Mouse (Mus musculus): ENCODE results near the gene Rexo5.

The Rexo5 gene

GRCm38 (mm10) chr7:119845541-119845940, 51.7 kb downstream of the Rexo5 start:
- no peak for DNase-seq (ENCODE audit: low spot score)

GRCm38 (mm10) chr7:119847396-119847795, 53.6 kb downstream of the Rexo5 start:
- no peak for DNase-seq (ENCODE audit: low spot score)

DNA sequence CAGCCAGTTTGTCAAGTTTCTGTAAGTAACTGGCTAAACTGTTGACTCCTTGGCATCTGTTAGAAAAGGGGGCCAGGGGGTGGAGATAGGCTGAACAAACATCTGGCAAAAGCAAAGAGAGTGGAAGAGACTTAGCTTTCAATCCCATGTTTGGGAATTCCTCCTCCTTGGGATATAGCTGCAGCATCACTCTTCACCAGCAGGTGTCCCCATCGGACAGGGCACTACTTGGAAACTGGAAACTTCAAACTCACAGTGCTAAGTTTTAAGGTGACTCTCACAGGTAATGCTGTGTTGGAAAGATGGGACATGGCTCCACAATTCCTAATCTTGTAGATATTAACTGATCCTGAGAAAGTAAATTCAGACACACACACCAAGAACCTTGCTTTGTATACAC, 55.3 kb downstream of the Rexo5 start:
- peak; percentile 60 for DNase-seq (ENCODE audit: low spot score)

GRCm38 (mm10) chr7:119850737-119851136, 56.9 kb downstream of the Rexo5 start:
- no peak for DNase-seq (ENCODE audit: low spot score)

DNA sequence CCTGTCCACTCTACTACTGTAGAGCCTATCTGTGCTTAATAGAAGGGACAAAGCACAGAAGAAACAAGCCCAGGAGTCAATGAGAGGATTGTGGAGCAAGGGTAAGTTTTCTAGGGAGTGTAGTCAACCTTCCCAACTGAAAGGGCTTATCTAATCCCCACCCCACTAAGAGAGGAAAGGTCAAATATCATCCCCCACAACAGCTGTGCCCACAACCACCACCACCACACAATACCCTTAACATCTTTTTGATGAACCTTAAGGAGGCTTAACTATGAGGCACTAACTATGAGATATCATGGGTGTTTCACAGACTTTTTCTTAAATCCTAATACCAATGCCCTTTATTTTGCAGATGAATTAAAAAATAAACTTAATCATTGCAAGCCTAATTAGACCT, 58.7 kb downstream of the Rexo5 start:
- DNase-seq (ENCODE audit: low spot score) = no peak

DNA sequence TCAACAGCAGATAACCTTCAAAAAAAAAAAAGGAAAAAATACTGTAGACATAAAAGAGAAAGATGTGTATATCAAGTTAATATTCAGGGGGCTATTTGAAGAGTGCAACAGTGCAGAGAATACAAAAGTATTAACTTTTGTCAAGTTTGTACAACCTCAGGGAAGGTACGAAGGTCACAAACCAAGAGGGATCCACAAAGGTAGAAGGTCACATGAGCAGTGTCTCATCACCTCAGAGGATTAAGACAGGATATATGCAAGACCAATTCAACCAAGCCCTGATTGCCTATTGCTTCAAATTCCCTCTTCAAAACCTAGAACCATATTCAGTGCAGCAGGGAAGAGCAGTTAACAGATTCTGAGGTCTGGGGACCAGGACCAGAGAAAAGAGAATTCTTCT, 59.4 kb downstream of the Rexo5 start:
- DNase-seq (ENCODE audit: low spot score) = no peak

DNA sequence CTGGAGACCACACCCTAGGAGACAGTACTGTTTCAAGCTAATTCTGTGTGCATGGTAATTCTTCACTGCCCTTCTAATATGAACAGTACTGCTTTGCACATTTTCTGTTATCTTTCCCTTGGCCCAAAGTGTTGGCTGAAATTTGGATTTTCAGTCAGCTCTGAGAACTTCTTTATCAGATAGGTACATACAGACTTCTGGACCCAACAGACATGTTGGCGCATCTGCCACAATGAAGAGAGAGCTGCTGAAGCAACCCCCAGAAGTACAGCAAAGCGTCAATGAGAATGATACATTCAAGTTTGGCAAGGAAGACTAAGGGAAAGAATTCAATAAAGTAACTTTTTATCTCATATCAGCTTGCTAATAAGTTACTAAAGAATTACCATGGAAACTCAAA, 60.6 kb downstream of the Rexo5 start:
- DNase-seq (ENCODE audit: low spot score) = no peak

DNA sequence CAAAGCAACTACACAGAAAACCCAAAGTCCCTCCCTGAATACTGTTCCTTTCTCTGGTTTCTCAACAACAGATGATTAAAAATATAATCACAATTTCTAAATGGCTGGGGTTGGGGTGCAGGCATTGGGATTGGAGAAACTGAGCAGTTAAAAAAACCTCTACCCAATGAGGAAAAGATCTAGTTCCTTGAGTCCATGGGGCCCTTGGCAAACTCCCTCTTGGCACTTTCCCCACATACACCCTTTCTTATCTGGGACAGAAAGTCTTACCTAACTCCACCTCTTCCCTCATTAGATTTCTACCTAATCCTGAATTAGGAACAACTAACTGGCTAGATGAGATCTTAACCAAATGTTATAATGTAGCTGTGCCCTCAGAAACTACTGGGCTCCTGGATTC, 61.2 kb downstream of the Rexo5 start:
- DNase-seq (ENCODE audit: low spot score) = no peak

DNA sequence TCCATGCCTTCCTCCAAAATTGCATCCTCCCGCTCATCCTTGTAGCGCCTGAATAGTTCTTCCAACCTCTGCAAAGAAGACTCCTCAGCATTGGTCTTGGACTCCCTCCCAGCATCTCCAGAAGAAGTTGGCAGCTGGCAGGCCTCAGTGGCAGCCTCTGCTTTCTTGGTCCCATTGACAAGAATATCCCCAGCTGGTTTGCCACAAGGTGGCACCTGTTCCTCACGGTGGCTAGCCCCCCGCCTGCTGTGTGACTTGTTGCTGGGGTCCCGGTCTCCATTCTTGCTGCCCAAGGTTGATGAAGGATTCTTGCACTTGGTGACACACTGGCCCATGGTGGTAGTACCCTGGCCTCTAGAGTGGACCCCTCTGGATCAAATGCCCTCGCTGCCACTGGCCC, 65.7 kb downstream of the Rexo5 start:
- no peak for DNase-seq (ENCODE audit: low spot score)

- no peak for DNase-seq (ENCODE audit: low spot score)
Observed at GRCm38 (mm10) chr7:119860116-119860515, 66.3 kb downstream of the Rexo5 start.

- no peak for DNase-seq (ENCODE audit: low spot score)
Observed at GRCm38 (mm10) chr7:119860554-119860953, 66.7 kb downstream of the Rexo5 start.

DNA sequence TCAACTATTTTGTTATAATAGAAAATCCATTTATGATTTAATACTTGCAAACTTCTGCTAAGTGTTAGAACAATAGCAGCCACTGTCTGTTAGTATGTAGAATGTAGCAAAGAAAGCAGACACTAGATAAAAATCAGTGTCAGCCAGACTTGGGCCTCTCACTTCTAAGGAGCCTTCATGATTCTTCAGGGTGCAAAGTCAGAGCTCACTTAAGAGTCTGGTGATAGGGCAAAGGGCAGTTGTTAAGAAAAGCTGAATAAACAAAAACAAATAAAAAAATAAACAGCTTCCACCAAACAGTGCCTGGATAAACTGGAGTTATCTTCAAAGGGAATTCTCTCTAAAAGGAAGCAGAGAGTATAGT, 67.1 kb downstream of the Rexo5 start:
- DNase-seq (ENCODE audit: low spot score) = no peak

DNA sequence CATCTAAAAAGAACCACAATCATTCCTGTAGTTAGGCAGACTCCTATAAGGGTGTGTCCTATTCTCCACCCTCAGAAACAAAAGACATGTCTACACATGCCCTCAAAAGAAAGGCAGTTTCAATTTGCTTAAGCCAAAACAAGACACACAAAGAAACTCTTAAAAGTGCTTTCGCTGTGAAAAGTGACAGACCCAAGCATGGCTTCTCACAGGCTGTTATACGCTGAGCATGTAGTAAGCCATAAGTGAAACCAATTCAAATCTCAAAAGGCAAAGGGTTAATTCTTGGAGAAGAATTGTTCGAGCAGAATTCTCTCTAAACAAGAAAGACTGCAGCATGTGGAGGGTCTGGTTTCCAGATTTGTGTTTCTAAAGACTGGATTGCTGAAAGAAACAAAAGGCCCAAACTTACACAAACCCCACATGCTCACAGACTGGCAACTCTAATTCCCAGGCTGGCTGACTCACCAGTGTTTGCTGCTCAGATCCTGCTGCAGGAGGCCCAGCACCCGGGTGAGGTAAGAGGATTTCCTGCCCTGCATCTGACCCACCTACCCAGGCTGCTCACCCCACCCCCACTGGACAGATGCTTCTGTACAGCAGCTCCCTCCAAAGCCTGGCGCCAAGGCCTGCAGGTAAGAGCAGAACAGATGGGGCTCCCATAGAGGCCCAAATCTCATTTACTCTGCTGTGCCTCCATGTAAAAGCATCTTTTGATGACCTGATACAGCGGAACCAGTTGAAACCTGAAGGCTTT, 67.7 kb downstream of the Rexo5 start:
- DNase-seq (ENCODE audit: low spot score) = no peak

- DNase-seq (ENCODE audit: low spot score) = no peak
Observed at GRCm38 (mm10) chr7:119862167-119862566, 68.4 kb downstream of the Rexo5 start.

DNA sequence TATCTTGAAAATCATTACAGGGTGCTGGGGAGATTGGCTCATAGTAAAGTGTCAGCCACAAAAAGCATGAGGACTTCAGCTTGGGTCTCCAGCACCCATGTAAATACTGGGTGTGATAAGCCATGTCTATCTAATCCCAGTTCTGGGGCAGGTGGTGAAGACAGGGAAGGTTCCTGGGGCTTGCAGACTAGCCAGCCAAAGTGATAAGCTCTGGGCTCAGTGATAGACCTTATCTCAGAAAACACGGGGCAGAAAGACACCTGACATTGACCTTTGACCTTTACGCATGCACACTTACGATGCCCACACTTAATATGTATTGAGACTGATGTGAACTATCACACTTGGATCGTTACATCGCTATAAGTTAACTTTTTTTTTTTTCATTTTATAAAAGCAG, 70.7 kb downstream of the Rexo5 start:
- DNase-seq (ENCODE audit: low spot score) = no peak

DNA sequence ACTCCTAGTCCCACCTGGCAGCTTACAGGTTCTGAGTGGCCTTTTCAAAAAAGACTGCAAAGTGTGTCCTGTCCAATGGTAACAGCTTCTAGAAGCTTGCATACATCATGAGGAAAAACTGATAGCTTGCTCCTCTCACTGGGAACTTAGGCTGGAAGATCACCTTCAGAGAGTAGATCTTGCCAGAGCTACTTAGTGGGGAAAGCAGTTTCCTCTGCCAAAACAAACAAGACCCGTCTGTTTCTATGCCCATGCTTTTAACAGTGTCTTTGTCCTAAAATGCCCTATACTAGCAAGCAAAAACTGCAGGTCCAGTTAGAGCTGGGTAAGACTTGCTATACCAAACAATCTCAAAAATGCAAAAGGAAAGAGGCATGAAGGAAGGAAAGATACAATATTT, 72.3 kb downstream of the Rexo5 start:
- no peak for DNase-seq (ENCODE audit: low spot score)

- no peak for DNase-seq (ENCODE audit: low spot score)
Observed at GRCm38 (mm10) chr7:119872204-119872603, 78.4 kb downstream of the Rexo5 start.

DNA sequence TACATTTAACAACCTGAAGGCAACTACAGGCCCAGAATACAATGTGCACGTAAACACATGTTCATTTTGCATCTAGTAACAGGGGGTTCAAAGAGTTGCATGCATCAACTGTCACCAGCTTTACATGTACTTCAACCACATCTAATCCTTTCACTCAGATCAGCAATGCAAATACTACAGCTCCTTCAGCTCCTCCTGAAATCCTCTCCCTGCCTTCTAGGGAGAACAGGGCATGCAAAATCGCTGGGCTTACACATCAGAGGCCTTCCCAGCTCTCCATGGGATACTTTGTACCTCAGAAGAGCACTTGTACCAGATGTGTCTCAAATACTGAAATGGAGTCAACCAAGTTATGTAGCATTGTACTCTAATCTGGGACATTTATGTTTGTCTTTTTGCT, 79.2 kb downstream of the Rexo5 start:
- DNase-seq (ENCODE audit: low spot score) = no peak

- DNase-seq (ENCODE audit: low spot score) = no peak
Observed at GRCm38 (mm10) chr7:119875776-119876440, 82.1 kb downstream of the Rexo5 start.

- no peak for DNase-seq (ENCODE audit: low spot score)
Observed at GRCm38 (mm10) chr7:119879171-119879570, 85.4 kb downstream of the Rexo5 start.

- DNase-seq (ENCODE audit: low spot score) = no peak
Observed at GRCm38 (mm10) chr7:119880345-119880744, 86.5 kb downstream of the Rexo5 start.

GRCm38 (mm10) chr7:119881229-119881628, 87.4 kb downstream of the Rexo5 start:
- no peak for DNase-seq (ENCODE audit: low spot score)

- DNase-seq (ENCODE audit: low spot score) = no peak
Observed at GRCm38 (mm10) chr7:119887887-119888286, 94.1 kb downstream of the Rexo5 start.

DNA sequence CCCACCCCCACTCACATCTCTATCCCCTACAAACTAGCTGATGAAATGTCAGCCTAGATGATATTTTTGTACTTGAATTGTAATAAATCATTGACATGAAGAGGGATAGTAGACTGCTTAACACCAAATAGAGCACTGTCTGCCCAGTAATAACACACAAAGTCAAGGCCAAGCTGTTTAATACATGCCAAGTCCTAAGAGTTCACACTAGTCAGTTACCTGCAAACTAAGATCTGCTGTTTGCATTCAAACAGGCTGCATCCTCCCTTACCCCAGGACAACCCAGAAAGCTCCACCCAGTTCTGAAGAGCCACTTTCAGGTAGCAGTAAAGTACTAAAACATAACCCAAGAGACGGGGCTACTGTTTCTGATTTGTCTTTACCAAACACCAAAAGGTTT, 98.4 kb downstream of the Rexo5 start:
- DNase-seq (ENCODE audit: low spot score) = no peak

Measured in ovary, postnatal 10 days (tissue).